In the genomic region with DNA sequence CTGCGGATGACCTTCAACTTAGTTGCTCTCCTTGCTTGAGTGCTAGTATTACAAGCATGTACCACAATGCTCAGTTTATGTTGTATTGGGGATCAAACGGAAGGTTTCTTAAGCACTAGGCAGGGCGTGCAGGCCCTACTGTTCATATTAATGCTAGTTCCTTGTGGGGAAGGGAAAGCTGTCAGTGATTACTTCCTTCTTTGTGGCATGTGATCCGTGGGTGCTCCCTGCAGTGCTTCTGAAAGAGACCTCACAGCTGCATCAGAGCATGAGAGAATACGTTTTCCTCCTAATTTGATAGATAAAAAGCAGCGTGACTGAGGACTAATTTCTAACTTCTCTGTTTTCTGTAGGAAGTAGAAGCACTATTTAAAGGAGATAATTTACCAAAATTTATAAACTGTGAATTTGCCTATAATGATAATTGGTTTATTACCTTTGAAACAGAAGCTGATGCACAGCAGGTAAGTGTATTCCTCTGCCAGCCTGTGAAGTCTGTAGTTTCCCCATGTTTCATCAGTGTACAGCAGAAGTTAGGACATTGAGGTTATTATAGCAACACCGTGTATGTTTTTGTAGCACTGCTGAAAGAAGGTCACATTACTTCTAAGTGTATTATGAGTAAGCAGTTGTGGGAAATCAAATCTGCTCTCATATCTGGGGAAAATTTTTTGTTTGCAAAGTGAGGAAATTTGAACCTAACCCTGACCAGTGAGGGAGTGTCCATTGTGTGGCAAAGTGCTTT, we compare ENCODE assay signal across 12 mouse cellular contexts. TPM values are rescaled to one million over a fixed set of nuclear protein-coding genes. Genes with fewer than 3 reads are reported as not detected.
DNase-seq lines count a peak whose midpoint lies in the region; ATAC-seq and TF ChIP-seq lines count a peak whose summit lies in the region.
"Had no signal": no experiment of that assay in that cellular context is flagged by ENCODE, and none has a peak within 500 bp of the region (broad histone marks: within the 10 kb centered on the region; RNA-seq: fewer than 3 reads in every experiment).

No protein-coding gene starts in this region.

- no peak for TF ChIP-seq CTCF in MEL (IDR thresholded peaks at IDR 0.05 in 2 of 3, conservative IDR thresholded peaks at IDR 0.05 in 1 of 3; ENCODE audit: control insufficient read depth in 1 of 3, insufficient read depth in 1 of 3, low read depth in 2 of 3, low read length in 3 of 3, poor library complexity in 1 of 3, severe bottlenecking in 1 of 3)
- no peak for TF ChIP-seq CTCF in brain, embryonic 14.5 days (IDR thresholded peaks at IDR 0.05; ENCODE audit: borderline replicate concordance, extremely low read depth, insufficient read depth, insufficient read length)

- peaks cover 11 to 54% of the 10 kb centered on the region in 2 experiments for H3K36me3 ChIP-seq in MEL (ENCODE audit: control insufficient read depth in 1 of 2, insufficient read depth in 2 of 2, low read length in 2 of 2)
- peaks cover 93% of the 10 kb centered on the region for H3K36me3 ChIP-seq in embryonic facial prominence, embryonic 10.5 days (replicated peaks)

- H3K27ac ChIP-seq in MEL (ENCODE audit: control insufficient read depth, low read depth, low read length) = peak overlapping the region; percentile 52; the same call in 1 of the 2 replicates
- H3K27ac ChIP-seq in embryonic facial prominence, embryonic 10.5 days (replicated peaks) = no peak overlapping the region
- H3K27ac ChIP-seq: embryonic facial prominence, embryonic 13.5 days; lung, embryonic 15.5 days had no signal

- no peak for TF ChIP-seq POLR2A in MEL (IDR thresholded peaks at IDR 0.05; ENCODE audit: control insufficient read depth in 1 of 2, insufficient read depth in 1 of 2, low read depth in 1 of 2, low read length in 2 of 2, poor library complexity in 1 of 2)
- no peak for TF ChIP-seq POLR2A in brain, embryonic 14.5 days (IDR thresholded peaks at IDR 0.05; ENCODE audit: borderline replicate concordance, extremely low read depth, insufficient read depth, insufficient read length, poor library complexity, severe bottlenecking)

- WGBS in embryonic facial prominence, embryonic 10.5 days = 77% methylated on average over 7 of the region's 7 CpGs

- no peaks in the 10 kb centered on the region for H3K9me3 ChIP-seq in MEL (replicated peaks; ENCODE audit: insufficient read depth, low read length)
- no peaks in the 10 kb centered on the region for H3K9me3 ChIP-seq in embryonic facial prominence, embryonic 10.5 days
- H3K9me3 ChIP-seq: embryonic facial prominence, embryonic 13.5 days; lung, embryonic 15.5 days had no signal

- peak; percentile 30 for DNase-seq in layer of hippocampus, adult 9-11 months
- no peak for DNase-seq in layer of hippocampus, postnatal 10 days (ENCODE audit: low spot score in 2 of 2)
- DNase-seq in MEL (ENCODE audit: low read depth, low spot score) = peak; percentile 69
- peak; percentile 45 for DNase-seq in brain, embryonic 14.5 days (ENCODE audit: low read depth)
- no peak for DNase-seq in frontal cortex, postnatal 36 days (ENCODE audit: low spot score in 2 of 2)
- no peak for DNase-seq in embryonic facial prominence, embryonic 10.5 days (ENCODE audit: low spot score)
- no peak for DNase-seq in cerebellum, adult 11-12 months
- DNase-seq: gastrocnemius, postnatal 14 days; kidney, adult 11 months had no signal

- H3K79me2 ChIP-seq in MEL (ENCODE audit: control insufficient read depth, insufficient read depth, low read length, poor library complexity) = no peaks in the 10 kb centered on the region

- no peak for TF ChIP-seq RAD21 in MEL (IDR thresholded peaks at IDR 0.05; ENCODE audit: low read depth, low read length)

- TF ChIP-seq EP300 in MEL (IDR thresholded peaks at IDR 0.05; ENCODE audit: low read depth in 1 of 2, low read length in 2 of 2) = no peak

- peak; percentile 53; the same call in 1 of the 2 replicates for ATAC-seq in neutrophil, adult 5-6 weeks (ENCODE audit: extremely low read depth, insufficient number of reproducible peaks, low FRiP score, poor library complexity, severe bottlenecking)

- H3K9ac ChIP-seq in MEL (ENCODE audit: control insufficient read depth, low read depth, low read length, poor library complexity, severe bottlenecking) = no peak overlapping the region
- H3K9ac ChIP-seq: embryonic facial prominence, embryonic 13.5 days; lung, embryonic 15.5 days had no signal

- H3K4me3 ChIP-seq in MEL (ENCODE audit: control insufficient read depth in 1 of 2, insufficient read depth in 1 of 2, low read depth in 2 of 2, low read length in 2 of 2) = no peak overlapping the region
- no peak overlapping the region for H3K4me3 ChIP-seq in embryonic facial prominence, embryonic 10.5 days
- H3K4me3 ChIP-seq: embryonic facial prominence, embryonic 13.5 days; lung, embryonic 15.5 days had no signal

- H3K27me3 ChIP-seq in MEL (ENCODE audit: control insufficient read depth in 1 of 2, insufficient read depth in 2 of 2, low read length in 2 of 2) = no peaks in the 10 kb centered on the region
- no peaks in the 10 kb centered on the region for H3K27me3 ChIP-seq in embryonic facial prominence, embryonic 10.5 days (replicated peaks; ENCODE audit: low read depth, poor library complexity, severe bottlenecking)
- H3K27me3 ChIP-seq: embryonic facial prominence, embryonic 13.5 days; lung, embryonic 15.5 days had no signal

- peaks cover 4 to 6% of the 10 kb centered on the region in 2 experiments; a peak in 3 of 4 replicates for H3K4me1 ChIP-seq in MEL (ENCODE audit: control insufficient read depth in 1 of 2, insufficient read depth in 2 of 2, low read length in 2 of 2)
- H3K4me1 ChIP-seq in embryonic facial prominence, embryonic 10.5 days = no peaks in the 10 kb centered on the region
- H3K4me1 ChIP-seq: embryonic facial prominence, embryonic 13.5 days; lung, embryonic 15.5 days had no signal

TF ChIP-seq in MEL, 35 proteins besides CTCF, POLR2A, EP300 and RAD21:
- 0 out of 2 replicates have a peak, but pooled peaks have one; percentile 25 for TF ChIP-seq ETS1 (IDR thresholded peaks at IDR 0.05; ENCODE audit: low read depth, low read length)
- no peak for TF ChIP-seq POLR2AphosphoS5 (IDR thresholded peaks at IDR 0.05; ENCODE audit: borderline replicate concordance, low read depth, low read length)
- TF ChIP-seq TCF12 (IDR thresholded peaks at IDR 0.05; ENCODE audit: low read depth, low read length) = no peak
- peak; percentile 61; the same call in 1 of the 2 replicates for TF ChIP-seq MXI1 (IDR thresholded peaks at IDR 0.05; ENCODE audit: low read depth, low read length)
- peak; percentile 57 for TF ChIP-seq MAX (IDR thresholded peaks at IDR 0.05; ENCODE audit: low read length)
- 0 out of 2 replicates have a peak, but pooled peaks have one; percentile 9 for TF ChIP-seq ELF1 (IDR thresholded peaks at IDR 0.05; ENCODE audit: low read depth, low read length)
- TF ChIP-seq BHLHE40 (IDR thresholded peaks at IDR 0.05; ENCODE audit: borderline replicate concordance, low read depth, low read length) = 0 out of 2 replicates have a peak, but pooled peaks have one; percentile 12
- no peak for TF ChIP-seq MYB (IDR thresholded peaks at IDR 0.05; ENCODE audit: low read depth, low read length)
- no peak for TF ChIP-seq TBP (IDR thresholded peaks at IDR 0.05; ENCODE audit: low read depth, low read length)
- TF ChIP-seq USF1 (IDR thresholded peaks at IDR 0.05; ENCODE audit: low read depth, low read length) = peak; percentile 62
- TF ChIP-seq MEF2A (IDR thresholded peaks at IDR 0.05; ENCODE audit: extremely low read depth, insufficient replicate concordance, low read depth, low read length, poor library complexity, severe bottlenecking) = no peak
- peak; percentile 46; the same call in 1 of the 2 replicates for TF ChIP-seq SIN3A (IDR thresholded peaks at IDR 0.05; ENCODE audit: low read length)
TF ChIP-seq in MEL: peak in this region for 7.

RNA-seq across cellular contexts. Expression of gene Larp4b, which starts 56.0 kb away (rescaled TPM):
- 10 to 100 TPM; 95.8 to 98.1 TPM for total RNA-seq in layer of hippocampus, postnatal 10 days (2021)
- 67.0 and 71.8 TPM in 2 replicates for total RNA-seq in MEL (2012; rRNA removed)
- 100 to 1,000 TPM in 1 of 2 experiments, 10 to 100 TPM in 1; 57.7 to 340 TPM for polyA plus RNA-seq in MEL (2012; ENCODE audit: insufficient read depth in 1 of 2, insufficient read length in 2 of 2, low read depth in 1 of 2, low replicate concordance in 2 of 2, missing spikeins in 1 of 2)
- polyA plus RNA-seq in brain, embryonic 14.5 days (2012; rRNA removed) = 23.0 and 35.2 TPM in 2 replicates
- total RNA-seq in neutrophil, adult 5-6 weeks (2017) = 81.3 and 81.6 TPM in 2 replicates
- 34.3 TPM in 2 replicates for polyA plus RNA-seq in embryonic facial prominence, embryonic 10.5 days (2016; fragmentation: Nextera tagmentation; extraction: Ambion mirVana)

Comparison
In these comparisons a context has a peak if more than half of its experiments do, and no peak if none do; other contexts are left out.
1. DNase-seq: peak in layer of hippocampus, adult 9-11 months (single experiment), MEL (single experiment) and brain, embryonic 14.5 days (single experiment); none in layer of hippocampus, postnatal 10 days (0 of 2), frontal cortex, postnatal 36 days (0 of 2), embryonic facial prominence, embryonic 10.5 days (single experiment) and cerebellum, adult 11-12 months (single experiment).